Mouse (Mus musculus) telencephalon, adult 2 months (tissue): Measurements from ENCODE around the gene Aldh3b1.
"Not testable (repeated sequence)": the region's sequence is repeated elsewhere in the genome, so short reads cannot be mapped to it uniquely, and the experiment has no call there.

Experiments used
- DNase-seq: peaks from one replicate; pipeline ENCODE4 v3.0.0-alpha.2; 2011; ENCODE audit warnings: low read depth, low spot score

Gene Aldh3b1

GRCm38 (mm10) chr19:3929211-3929941, at the start of gene Aldh3b1:
Aldh3b1 (minus strand) TSS chr19:3929808.
- DNase-seq, result no peak

- no peak for DNase-seq
Observed at GRCm38 (mm10) chr19:3975866-3976265, 46.3 kb upstream of the Aldh3b1 start.

DNA sequence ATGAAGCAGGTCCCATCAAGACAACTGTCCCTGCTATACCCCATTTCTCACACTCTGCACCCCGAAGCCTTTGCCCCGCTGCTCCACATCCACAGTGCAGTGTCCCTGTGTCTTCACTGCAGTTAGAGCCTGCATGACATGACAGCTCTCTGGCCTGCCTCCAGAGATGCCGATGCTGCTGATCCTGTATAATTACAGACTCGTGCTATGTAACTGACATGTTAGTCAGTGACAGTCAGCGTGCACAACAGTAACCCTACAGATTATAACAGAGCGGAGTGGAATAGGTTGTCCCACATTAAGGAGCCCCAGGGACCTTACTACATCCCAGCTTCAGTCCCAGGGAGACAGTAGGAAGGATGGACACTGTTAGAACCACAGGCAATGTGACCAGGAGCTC, 45.0 kb upstream of the Aldh3b1 start:
- DNase-seq, result not testable (repeated sequence)

GRCm38 (mm10) chr19:3972229-3972628, 42.6 kb upstream of the Aldh3b1 start, which contains the start of gene Aldh3b2:
Aldh3b2 (plus strand) TSS chr19:3972328.
- no peak for DNase-seq

DNA sequence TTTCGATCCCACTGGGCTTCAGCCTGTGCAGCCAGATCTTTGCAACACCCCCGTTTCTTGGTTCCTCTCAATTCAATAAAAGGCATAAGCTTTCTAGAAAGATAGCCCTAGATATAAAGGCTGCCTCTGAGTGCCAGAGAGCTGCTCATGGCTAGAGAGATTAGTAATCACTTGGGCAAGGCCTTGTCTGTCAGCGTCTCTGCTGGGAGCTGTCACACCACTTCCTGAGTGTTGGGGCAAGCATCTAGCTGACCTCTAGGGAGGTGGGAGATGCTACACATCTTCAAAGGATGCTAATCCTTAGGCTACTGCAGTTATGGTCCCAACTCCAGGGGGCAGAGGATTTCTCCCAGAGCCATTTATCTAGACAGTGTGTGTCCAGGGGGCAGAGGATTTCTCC, 37.6 kb upstream of the Aldh3b1 start:
- no peak for DNase-seq

- DNase-seq, result peak; percentile 46
Observed at GRCm38 (mm10) chr19:3966330-3967075, 36.9 kb upstream of the Aldh3b1 start.

GRCm38 (mm10) chr19:3964030-3964429, 34.4 kb upstream of the Aldh3b1 start:
- DNase-seq, result no peak

GRCm38 (mm10) chr19:3962469-3962868, 32.9 kb upstream of the Aldh3b1 start:
- no peak for DNase-seq

GRCm38 (mm10) chr19:3961805-3962204, 32.2 kb upstream of the Aldh3b1 start:
- DNase-seq, result not testable (repeated sequence)

GRCm38 (mm10) chr19:3960211-3960610, 30.6 kb upstream of the Aldh3b1 start:
- no peak for DNase-seq

DNA sequence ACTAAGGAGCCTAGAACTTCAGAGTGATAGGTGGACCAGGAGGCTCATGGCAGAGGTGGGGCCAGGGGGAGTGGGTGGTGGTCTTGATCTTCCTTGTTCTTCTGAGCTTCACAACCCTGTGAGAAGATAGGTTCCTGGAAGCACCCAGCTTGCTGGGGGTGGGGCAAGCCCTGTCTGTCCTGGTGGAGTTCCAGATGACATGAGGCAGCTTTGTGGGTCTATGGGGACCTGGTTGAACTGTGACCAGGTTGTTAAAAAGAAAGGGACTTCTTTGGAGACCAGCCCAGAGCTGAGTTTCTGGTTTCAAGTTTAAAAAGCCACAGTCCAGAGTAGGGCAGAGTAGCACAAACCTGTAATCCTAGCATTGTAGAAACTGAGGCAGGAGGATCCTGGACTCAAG, 29.4 kb upstream of the Aldh3b1 start:
- DNase-seq, result no peak

- no peak for DNase-seq
Observed at GRCm38 (mm10) chr19:3958470-3958869, 28.9 kb upstream of the Aldh3b1 start, which contains the start of gene Aldh3b3. Aldh3b3 (plus strand) TSS chr19:3958645.

DNA sequence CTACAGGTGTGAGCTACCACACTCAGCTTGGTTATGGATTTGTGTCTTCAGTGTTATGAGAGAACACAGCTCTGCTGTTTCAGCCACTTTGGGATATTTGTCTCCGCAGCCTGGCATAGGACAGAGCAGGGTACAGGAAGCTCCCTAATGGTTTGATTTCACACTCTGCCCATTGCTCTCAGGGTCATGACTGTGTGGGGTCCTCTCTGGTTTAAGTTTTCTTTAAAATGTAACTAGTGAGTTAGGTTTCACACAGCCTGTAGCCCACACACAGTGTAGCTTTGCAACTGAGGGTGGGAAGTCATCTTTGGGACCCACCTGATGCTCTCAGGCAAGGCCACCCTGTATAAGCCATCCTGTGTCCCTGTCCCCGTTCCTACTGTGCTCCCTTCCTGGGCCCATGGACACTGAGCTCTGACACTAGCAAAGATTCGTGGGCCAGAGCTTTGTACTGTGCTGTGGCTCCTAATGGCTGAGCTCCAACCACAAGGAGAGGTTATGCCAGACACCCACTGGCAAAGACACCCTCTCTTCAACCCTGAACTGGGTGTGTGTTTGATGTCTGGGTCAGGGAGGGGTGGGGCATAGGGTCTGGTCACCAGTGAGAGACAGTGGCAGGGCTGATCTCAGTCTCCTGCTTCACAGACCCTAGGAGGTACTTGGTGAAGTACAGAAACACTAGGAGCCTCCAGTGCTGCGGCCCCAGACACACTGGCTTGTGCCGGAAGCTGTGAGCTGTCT, 27.9 kb upstream of the Aldh3b1 start:
- DNase-seq, result not testable (repeated sequence)

- no peak for DNase-seq
Observed at GRCm38 (mm10) chr19:3955804-3956203, 26.2 kb upstream of the Aldh3b1 start.

DNA sequence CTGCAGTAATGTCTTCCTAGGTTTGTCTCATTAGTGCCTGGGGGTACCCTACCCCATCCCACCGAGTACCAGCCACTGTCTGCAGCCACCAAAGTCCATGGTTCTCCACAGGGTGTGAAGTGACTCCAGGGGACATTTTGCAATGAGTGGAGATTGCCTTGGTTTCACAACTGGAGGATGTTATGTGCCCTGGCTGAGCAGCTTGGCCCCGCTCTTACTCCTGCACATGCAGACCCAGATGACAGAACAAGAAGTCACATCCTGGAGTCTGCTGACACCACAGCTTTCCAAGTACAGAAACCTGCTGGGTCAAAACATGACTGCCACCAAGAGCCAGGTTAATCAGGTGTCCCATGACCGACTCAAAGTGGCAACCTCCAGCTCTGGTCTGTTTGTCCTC, 25.4 kb upstream of the Aldh3b1 start:
- DNase-seq, result no peak

GRCm38 (mm10) chr19:3952099-3952498, 22.5 kb upstream of the Aldh3b1 start:
- no peak for DNase-seq

GRCm38 (mm10) chr19:3951461-3951860, 21.9 kb upstream of the Aldh3b1 start:
- no peak for DNase-seq

DNA sequence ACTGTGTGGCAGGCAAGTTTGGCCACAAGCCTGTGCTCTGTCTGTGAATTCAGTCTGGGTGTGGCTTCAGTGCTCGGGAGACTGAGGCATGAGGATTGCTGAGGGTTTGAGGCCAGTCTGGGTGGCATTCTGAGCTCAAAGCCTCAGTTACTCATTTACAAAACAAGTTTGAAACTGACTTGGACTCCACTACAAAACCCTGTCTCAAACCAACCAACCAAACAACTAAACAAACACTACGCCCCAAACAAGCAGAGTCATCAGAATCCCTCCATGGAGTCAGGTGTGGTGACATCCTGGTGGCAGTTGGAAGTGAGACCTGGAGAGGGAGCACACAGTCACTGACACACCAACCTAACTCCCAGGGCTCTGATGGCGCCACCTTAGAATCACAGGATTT, 20.7 kb upstream of the Aldh3b1 start:
- no peak for DNase-seq

DNA sequence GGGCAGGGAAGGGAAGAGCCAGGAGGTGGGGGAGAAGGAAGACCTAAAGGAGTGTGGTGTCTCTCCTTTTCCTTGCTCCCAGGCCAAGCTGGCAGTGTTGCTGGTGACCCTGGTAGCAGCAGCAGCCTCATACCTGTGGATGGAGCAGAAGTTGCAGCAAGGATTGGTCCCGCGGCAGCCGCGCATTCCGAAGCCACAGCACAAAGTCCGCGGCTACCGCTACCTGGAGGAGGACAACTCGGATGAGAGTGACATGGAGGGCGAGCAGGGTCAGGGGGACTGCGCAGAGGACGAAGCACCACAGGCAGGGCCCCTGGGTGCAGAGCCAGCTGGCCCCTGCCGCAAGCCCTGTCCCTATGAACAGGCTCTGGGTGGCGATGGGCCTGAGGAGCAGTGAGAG, 18.9 kb upstream of the Aldh3b1 start:
- no peak for DNase-seq

DNA sequence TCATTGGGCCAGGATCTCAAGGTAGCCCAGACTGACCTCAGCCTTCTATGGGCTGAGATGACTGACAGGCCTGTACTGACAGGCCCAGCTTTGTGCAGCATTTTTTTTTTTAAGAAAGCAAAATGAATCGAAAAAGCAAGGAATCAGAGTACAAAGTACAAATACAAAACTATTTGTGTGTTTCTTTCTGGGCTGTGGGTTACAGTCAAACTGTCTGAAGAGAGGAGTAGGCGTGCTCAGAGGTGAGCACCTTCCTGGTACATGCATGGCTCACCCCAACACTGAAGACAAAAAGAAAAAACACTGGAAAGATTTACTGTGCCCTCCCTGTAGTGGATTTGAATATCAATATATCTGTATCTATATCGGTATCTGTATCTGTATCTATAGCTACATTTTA, 18.2 kb upstream of the Aldh3b1 start:
- DNase-seq, result no peak

- no peak for DNase-seq
Observed at GRCm38 (mm10) chr19:3946715-3947114, 17.1 kb upstream of the Aldh3b1 start.

- no peak for DNase-seq
Observed at GRCm38 (mm10) chr19:3945872-3946564, 16.4 kb upstream of the Aldh3b1 start.
